Mouse (Mus musculus) lung, postnatal 14 days (tissue): ENCODE data around the gene Pacsin2.
"Not testable (repeated sequence)": the region's sequence is repeated elsewhere in the genome, so short reads cannot be mapped to it uniquely, and the experiment has no call there.

Experiments used
- DNase-seq: peaks from one replicate; pipeline ENCODE4 v3.0.0; 2021

Gene Pacsin2

DNA sequence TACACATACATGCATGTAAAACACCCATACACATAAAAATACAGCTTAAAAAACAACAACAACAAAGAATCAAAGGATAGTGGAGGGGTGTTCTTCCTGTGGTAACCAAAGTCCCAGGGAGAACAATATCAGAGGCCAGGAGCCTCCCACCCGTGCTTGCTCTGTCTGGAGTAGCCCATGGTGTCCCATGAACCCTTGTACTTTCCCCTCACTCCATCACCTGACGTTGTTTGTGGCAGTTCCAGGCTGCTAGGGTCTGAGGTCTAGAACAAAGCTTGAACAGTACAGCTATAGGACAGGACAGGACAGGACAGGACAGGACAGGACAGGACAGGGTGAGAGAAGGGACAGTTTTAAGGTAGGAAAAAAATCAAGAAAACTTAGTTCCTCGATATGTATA is 13.7 kb upstream of the Pacsin2 start:
- DNase-seq: no peak

DNA sequence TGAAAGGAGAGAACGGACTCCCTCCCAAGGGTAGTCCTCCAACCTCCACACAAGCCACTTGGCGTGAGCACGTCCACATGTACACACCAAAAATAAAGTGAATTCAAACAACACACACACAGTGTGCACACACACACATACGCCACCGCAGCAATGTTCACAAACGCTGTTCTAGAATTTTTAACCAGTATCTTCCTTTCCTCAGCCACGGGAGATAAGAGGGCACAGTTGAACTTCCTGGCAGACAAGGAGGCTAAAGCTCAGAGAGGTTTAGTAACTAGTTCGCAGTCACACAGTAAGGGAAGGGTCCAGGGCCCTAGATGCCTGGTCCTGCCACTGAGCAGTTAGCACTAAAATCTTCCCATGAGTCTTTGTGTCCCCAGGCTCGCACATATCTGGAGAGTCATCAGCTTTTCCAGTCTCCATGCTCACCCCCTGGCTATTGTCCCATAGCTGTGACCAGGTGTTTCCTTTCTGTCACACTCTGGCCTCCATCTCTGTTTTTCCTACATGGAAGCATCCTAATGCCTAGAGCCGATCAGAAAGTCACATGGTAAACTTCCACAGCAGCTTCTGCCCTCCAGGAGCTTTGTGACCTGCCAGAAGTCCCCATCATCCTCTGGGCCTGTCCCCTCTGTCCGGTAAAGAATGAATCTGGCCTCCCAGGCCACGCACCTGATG is 12.3 kb upstream of the Pacsin2 start:
- no peak for DNase-seq

DNA sequence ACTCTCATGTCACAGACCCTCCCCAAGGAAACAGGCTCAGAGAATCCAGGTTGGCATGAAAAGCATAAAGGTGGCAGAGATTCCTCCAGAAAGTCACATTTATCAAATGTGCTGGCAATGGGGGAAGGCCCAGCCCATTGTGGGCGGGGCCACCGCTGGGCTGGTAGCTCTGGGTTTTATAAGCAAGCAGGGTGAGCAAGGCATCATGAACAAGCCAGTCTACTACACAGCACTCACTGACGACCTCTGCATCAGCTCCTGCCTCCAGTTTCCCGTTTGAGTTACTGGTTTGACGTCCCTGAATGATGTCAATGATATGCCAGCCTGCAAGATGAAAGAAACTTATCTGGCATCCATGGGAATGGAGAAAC is 10.0 kb upstream of the Pacsin2 start:
- no peak for DNase-seq

DNA sequence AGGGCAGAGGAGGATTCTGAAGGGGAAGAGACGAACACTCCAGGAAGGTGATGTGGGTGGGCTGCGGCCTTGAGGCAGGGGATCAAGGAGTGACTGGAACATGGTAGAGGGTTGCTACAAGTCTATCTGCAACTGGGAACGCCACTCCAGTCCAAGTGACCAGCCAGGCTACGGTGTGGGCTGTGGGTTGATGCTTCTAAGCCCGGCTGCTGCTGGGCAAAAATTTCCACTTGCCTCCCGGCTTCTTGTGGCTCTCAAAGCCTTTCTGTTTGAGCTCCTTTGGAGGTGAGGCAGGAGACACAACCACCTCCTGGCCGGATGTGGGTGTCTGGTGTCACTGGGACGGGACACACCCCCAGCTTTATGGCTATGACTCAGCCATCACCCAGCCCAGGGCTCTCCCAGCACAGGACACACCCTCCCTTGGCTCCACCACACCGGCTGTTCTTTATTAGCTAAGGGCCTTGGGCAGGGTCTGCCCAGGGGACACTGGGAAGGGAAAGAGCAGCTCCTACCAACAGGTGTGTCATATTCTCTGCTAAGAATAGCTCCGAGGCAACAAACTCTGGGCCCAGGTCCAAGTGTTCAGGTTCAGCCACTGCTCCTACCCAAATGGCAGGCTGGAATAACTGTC is 9.5 kb upstream of the Pacsin2 start:
- DNase-seq: peak; percentile 41

DNA sequence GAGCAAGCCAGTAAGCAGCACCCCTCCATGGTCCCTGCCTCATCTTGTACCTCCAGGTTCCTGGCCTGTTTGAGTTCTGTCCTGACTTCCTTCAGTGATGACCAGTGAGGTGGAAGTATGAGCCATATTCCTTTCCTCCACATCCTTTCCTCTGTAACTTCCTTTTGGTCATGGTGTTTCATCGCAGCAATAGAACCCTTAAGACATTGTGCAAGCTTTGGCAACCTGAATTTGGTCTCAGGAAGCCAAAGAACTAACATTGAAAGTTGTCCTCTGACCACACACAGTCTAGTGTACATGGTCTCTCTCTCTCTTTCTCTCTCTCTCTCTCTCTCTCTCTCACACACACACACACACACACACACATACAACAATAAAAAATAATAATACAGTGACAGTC is 8.8 kb upstream of the Pacsin2 start:
- DNase-seq: no peak

DNA sequence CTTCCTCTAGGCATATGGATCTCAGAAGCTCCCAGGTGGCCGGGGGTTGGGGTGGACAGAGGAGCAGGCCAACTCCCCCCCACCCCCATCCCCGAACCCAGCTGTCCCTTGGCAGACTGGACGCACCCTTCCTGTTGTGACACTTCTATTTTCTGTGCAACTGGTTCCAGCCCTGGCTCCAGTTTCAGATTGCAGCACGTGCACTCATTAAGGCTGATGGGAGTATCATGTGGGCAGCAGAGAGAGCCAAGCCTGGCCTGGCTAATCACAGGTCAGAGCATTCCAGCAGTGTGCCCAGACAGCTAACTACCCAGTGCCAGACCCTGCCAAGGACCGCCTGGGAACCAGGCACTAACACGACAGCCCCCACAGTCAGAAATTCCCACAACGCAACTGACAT is 7.1 kb upstream of the Pacsin2 start:
- DNase-seq: peak; percentile 22

DNA sequence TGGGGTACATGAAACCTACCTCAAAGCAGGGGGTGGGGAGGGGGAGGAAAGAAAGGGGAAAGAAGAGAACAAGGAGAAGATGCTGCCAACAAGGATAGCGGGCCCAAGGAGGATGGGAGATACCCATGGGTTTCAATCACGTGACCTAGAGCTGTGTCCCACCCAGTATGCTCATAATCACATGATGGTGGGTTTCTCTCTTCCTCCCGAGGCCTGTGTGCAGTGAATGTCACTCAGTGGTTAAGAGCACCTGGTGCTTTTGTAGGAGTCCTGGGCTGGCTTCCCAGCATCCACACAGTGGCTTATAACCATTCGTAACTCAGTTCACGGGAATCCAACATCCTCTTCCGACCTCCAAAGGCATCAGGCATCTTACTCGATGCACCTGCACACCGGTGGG is 6.0 kb upstream of the Pacsin2 start:
- DNase-seq: no peak

DNA sequence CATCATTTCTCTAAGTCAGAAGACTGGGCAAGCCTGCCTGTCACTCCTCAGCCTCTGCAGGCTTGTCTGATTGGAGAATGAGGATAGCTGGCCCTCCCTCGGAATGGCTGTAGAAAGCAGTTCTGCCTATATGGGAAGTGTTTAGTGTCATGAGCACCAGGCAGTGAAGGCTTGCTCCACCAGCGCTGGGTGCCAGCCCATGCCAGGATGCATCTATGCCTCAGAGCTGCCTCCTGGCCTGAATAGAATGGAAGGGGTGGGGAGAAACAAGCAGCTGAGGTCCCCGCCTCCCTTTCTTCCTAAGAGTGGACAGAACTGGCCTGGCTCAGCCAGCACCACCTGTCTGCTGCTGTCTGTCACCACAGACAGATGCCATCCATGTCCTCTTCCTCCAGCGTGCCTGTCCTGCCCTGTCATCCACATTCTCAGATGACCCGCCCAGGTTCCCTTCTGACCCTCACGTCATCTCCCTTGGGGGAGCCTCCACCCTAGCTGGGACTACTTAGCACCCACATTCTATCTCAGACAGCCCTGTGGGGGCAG is 4.9 kb upstream of the Pacsin2 start:
- DNase-seq: no peak

DNA sequence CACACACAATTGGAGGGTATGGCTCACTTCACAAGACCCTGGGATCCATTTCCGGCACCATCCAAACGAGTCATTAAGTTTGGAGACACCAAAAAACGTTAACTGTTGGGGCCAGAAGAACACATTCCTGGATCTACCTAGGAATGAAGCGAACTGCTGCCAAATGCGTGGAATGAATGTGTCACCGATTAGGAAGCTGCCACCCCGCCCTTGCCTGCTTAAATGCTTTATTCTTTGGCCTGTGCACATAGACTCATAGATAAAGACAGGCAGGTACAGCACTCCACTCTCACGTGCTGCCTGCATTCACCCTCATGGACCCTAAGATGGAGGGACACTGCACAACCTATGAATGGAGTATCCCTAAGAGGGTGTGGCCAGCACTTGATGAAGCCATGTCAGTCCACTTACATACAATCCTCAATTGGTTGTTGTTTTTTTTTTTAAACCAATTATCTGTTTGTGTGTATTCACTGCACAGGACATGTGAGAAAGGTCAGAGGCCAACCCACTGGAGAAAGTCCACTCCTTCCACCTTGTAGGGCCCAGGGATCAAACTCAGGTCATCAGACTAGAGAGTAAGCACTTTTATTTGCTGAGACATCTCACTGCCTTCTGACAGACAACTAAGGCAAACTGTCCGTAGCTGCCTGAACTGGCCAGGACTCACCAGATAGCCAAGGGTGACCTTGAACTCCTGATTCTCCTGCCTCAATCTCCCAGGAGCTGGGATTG is 3.0 kb upstream of the Pacsin2 start:
- DNase-seq: no peak

DNA sequence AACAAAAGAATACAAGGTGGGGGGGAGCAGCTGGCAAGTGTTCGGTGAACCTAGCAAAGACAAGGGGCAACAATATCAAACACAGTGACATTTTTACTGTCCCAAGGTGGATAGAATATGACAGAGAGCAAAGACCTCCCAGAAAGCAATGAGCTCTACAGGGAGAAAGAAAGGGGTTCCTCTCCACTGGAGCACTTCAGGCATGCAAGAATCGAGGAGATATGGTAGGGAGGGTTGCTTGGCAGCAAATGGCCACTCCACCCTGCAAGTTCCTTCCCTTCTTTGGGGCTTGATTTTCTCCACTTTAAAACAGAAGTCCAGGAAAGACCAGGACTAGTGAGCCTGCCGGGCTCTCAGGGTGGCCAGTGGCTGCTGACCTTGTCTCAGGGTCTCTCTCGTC is 1.9 kb upstream of the Pacsin2 start:
- DNase-seq: no peak

DNA sequence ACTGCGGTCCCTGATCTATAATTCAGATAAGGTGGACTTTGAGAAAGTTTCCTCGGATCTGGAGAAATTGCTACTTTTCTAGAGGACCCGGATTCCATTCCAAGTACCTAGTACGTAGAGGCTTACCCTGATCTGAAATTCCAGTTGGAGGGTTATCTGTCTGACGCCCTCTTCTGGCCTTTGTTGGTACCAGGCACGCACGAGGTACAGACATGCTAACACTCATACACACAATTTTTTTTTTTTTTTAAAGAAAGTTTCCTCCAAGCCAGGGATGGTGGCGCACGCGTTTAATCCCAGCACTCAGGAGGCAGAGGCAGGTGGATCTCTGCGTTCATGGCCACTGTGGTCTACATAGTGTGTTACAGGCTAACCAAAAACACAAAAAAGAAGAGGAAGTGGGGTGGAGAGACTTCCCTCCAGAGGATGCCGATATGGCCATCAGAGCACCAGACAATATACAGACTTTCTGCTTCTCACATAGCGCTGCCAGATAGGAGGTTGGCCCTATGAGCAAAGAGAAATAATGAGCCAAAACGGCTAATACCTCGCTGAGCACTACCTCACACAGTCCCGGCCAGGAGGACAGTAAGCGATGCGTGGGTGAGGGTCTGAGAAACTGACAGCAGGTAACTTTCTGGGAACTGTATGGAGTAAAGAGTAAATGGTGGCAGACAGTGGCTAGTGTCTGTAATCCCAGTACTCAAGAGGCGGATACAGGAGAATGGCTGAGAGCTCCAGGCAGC is 672 bp upstream of the Pacsin2 start:
- peak; percentile 36 for DNase-seq

DNA sequence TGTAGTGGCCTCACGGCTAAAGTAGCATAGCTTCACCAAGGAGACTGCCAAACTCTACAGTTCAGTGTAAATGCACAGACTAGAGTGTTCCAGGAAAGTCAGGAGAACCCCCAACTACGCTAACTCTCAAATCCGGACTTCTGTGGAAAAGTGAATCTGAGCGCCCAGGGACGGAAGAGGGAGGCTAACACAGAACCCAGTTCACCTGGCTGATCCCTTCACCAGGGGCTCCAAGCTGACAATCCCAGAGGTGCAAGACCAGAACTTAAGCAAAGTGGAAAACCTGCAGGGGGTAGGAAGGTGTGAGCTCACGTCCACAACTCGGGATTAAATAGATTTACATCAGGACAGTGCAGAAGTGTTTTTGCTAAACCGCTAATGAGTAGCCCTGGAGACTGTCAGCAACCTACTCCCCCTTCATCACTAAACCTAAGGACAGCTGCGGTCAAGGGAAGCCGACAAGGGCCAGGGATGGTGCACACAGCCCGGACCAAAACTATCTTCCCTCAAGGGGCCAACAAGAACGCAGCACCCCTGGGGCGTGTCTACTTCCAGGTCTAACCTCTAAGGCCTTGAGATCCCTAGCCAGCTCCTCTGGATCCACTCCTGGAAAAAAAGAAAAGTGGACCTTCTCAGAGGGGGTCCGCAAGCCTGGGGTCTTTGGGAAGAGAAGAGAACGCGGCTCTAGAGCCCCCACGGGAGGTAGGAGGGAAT is 880 bp downstream of the Pacsin2 start:
- no peak for DNase-seq

DNA sequence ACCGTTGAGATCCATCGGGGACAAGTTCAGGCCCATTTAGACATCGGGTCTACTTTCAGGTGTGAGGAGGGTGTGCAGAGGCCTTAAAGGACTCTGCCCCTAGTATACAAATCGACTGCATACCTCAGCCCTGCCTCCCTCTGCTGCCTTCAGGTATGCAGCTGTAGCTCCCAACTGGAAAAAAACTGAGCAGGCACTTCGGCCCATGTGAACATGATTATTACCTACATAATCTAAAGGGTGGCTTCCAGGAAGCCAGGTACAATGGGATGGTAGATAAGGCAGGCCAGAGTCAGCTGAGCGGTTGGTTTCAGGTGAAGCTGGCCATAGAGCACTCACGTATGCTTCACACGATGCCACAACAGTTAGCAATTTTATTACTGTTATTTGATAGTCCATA is 2.1 kb downstream of the Pacsin2 start:
- DNase-seq: not testable (repeated sequence)

DNA sequence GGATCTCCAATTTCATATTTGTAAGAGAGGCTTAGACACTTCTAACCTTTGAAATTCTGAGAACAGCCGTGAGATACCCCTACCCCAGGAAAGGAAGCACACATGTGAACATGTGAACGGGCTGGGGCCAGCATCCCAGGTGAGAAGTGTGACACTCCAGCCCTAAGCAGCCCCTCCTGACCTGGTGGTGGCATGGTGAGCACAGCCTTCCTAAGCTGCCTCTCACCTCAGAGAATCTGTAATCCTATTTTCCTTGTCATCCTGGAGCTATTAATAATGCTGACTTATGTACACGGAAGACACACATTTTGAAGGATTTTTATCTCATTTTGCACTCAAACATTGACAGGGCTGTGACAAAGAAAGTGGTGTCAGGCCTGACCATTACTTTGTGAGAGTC is 3.5 kb downstream of the Pacsin2 start:
- DNase-seq: no peak

DNA sequence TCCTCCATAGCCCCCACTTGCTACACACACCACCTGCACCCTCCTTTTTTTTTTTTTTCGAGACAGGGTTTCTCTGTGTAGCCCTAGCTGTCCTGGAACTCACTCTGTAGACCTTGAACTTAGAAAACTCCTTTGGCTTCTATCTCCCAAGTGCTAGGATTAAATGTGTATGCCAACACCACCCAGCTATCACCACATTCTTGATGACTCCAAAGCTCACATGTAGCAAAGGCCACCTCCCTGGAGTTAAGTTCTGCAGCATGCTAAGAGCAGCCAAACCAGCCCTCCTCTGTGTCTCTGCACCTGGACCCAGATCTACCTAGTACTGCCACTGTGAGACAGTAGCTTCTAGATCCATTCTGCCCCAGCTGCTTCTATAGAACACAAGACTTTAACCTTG is 6.9 kb downstream of the Pacsin2 start:
- DNase-seq: no peak

DNA sequence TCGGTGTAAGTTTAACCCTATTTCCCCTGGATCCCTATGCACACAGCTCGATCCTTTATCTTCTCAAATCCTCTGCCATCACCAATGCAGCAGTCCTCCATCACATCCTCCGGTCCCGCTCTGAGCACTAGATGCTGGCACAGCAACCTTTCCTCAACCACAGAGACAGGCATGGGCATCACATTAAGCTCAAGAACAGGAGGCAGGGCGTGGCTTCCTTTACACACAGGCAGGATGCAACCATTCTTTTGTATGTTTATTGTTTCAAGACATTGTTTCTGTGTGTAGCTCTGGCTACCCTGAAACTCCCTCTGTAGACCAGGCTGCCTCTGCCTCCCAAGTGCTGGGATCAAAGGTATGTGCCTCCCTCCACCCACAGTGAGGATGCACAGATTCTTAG is 8.8 kb downstream of the Pacsin2 start:
- DNase-seq: peak; percentile 21

DNA sequence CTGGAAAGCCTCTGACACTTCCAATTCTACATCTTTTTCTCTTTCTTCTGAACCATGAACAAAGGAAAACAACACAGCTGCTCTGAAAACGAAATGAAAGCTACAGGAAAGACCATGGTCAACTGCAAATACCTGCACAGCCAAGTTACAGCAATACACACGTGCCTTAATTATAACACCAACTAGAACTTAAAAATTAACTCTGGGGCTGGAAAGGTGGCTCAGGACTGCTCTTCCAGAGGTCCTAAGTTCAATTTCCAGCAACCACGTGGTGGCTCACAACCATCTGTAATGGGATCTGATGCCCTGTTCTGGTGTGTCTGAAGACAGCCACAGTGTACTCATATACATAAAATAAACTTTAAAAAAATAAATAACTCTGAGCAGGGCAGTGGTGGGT is 9.4 kb downstream of the Pacsin2 start:
- DNase-seq: no peak

DNA sequence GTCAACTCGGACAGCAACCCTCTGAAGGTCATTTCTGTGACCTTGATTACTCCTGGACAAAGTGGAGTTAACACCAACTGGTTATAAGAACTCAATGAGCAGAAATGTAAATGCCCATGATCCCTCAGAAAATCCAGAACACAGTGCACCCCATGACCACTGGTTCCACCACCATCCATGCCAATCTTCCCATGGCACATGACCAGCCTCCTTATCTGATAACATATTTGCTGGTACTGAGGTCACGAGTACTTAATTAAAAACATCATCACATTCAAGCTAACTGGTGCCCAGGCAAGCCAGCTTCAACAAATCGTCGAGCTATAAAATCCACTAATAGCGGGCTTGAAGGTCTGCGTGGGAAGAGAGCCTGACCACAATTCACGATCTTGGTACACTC is 10.0 kb downstream of the Pacsin2 start:
- no peak for DNase-seq

DNA sequence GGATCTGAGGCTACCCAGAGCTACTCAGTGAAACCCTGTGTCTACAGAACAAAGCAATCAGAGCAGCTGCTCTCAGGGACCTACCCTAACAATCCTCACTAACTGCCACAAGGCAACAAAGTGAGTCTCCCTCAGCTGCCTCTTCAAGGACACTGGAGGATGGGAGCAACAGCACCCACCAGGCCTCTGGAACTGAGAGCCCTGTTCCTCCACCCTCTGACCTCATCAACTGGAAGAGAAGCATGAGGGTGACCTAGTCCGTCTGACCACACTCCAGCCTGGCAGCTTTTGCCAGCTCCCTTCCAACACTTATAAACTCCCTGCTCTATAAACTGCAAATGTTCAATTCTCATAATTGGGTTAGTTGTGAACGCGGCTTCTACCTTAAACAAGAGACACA is 10.5 kb downstream of the Pacsin2 start:
- no peak for DNase-seq

DNA sequence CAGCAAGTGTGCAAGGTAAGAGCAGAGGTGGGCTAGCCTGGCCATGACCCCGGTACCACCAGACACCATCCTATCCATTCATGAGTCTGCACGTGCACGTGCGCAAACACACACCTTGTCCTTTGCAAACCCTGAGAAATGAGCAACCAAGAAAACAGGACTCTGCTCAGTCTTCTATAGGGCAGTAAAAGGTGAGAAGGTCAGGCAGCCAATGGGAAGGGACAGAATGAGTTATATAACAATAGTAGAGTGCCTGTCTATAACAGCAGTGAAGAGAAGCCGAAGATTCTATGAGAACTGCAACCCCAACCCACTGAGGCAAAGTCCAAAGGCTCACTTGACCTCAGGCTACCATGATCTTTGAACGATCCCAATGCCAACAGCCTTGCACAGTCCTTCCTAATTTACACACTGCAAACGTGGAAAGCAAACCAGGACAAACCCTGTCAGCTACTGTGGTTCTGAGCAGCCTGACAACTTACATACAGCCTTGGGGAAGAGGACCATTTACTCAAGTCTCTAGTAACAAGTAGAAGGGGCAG is 12.1 kb downstream of the Pacsin2 start:
- no peak for DNase-seq

DNA sequence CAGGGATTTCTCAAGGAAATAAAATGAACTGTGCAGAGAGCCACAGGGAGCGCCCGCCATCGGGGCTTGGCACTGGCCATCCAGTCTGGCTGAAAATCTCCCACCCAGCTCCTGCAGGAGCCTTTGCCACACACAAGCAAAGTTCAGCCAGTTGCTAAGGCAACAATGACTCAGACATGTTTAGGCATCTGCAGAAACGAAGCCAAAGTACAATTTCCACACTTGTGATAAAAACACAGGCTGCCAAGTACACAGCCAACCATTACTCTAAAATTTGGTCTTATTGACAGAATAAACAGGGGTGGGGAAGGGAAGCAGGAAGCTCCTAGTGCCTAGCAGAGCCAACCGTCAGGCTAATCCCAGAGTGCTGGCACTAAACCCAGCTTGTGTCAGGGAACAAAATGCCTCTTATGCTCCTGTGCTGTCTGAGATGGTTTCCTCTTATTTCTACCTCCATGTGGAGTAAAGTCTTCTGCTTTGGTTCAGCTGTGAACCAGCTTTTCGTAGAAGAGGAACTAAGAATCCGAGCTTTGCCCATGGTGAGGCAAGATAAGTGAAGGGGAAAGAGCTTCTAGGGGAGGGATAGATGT is 12.7 kb downstream of the Pacsin2 start:
- peak; percentile 44 for DNase-seq

DNA sequence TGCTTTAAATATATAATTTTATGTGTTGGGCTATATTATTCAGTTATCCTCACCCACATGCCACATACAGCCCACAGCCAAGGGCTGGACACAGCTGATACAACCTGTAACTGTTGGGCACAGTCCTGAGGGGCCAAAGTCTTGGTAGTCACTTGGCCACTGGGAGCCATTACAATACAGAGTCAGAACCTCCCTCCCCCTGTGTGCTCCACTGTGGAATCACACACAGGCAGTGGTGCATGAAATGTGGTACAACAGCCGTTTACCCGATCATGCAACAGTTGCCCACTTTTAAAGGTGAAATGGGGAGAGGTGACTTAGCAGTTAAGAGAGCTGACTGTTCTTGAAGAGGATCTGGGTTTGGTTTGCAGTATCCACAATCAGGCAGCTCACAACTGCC is 14.4 kb downstream of the Pacsin2 start:
- no peak for DNase-seq
